Mouse (Mus musculus) bone marrow macrophage, adult 2 months (primary cell): Measurements from ENCODE around the gene Tspo. TPM values are rescaled to one million over a fixed set of nuclear protein-coding genes. Genes with fewer than 3 reads are reported as not detected.

ENCODE experiments used
- H3K27ac ChIP-seq: 2 replicates; pipeline ENCODE4 v1.5.1; 2012; ENCODE audit warnings: low read depth, low read length; ENCODE audit not compliant: insufficient read depth
- H3K4me1 ChIP-seq: 2 replicates; pipeline ENCODE4 v1.6.1; 2012; ENCODE audit warnings: low read length; ENCODE audit not compliant: control insufficient read depth, insufficient read depth
- H3K4me3 ChIP-seq: 2 replicates; pipeline ENCODE4 v1.5.1; 2012; ENCODE audit warnings: mild to moderate bottlenecking, low read length, moderate library complexity; ENCODE audit not compliant: insufficient read depth
- CTCF ChIP-seq: IDR thresholded peaks from 2 replicates; pipeline ENCODE4 v1.5.1; 2012; ENCODE audit warnings: low read depth, mild to moderate bottlenecking, low read length, moderate library complexity
- POLR2A ChIP-seq: IDR thresholded peaks from 2 replicates; pipeline ENCODE4 v1.6.1; 2012; ENCODE audit warnings: mild to moderate bottlenecking, low read depth, low read length, borderline replicate concordance
- polyA plus RNA-seq: library from polyadenylated mRNA; stranded (reverse); fragments of >200 nt; gene quantifications from 2 replicates; pipeline ENCODE4 v1.2.4, GENCODE M21; 2012; ENCODE audit not compliant: missing spikeins, insufficient read depth, insufficient read length

Gene Tspo
- polyA plus RNA-seq, 1 experiment, result 204 TPM

DNA sequence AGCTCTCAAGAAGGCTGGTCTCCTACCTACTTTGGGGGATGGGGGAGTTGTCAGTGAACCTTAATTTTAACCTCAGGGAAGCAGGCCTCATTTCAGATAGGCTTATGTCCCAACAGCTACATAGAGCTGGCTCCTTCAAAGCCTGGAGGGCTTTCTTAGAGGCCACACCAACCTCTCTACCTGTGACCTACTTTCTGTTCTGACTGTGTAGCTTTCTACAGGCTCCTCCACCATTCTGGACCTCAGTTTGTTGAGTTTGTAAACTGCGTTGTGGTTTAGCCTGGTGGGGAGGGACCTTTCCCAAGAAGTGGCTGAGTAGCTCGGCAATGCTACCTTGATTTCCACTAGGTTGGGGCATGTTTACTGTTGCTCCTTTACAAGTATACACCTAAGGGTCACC is 35.6 kb upstream of the Tspo start:
- H3K27ac ChIP-seq, result no peak overlapping the region
- H3K4me1 ChIP-seq, result 0 out of 2 replicates have a peak, but pooled peaks cover 2% of the 10 kb centered on the region
- TF ChIP-seq POLR2A (no peak), CTCF (no peak)
- H3K4me3 ChIP-seq, result no peak overlapping the region

DNA sequence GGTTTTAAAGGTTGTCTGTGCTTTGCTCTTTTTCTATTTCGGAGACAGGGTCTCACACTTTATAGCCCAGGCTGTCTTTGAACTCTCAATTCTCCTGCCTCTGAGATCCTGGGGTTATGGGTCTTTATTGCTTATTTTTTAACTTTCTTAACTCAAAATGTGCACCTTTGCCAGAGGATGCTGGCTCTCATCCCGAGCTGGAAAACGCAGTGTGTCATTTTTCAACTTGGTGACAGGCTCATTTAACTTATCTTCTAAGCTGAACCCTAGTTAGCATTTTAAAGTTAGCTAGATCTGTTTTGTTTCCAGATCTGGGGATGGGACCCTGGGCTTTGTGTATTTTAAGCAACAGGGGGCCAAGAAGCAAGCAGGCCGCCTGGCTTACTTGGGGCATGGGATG is 34.5 kb upstream of the Tspo start:
- peaks cover 4% of the 10 kb centered on the region; the same call in 1 of the 2 replicates for H3K4me1 ChIP-seq
- TF ChIP-seq CTCF (no peak), POLR2A (no peak)
- no peak overlapping the region for H3K4me3 ChIP-seq
- no peak overlapping the region for H3K27ac ChIP-seq

DNA sequence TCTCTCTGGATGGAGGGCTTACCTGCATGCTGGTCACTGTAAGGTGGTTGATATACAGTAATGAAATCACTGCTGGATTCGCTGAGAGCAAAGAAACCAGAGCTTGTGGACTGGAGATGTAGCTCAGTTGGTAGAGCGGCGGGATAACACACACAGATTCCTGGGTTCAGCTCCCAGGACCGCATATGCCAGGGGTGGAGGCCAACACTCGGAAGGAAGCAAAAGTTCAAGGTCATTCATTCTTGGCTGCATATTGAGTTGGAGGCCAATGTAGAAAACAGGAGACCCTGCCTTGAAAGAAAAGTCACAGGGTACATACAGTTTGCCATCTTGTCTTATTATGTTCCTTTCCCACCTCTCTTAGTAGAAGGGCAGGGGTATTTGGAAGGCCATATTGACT is 33.6 kb upstream of the Tspo start:
- Histone ChIP-seq H3K4me1 (peaks cover 11% of the 10 kb centered on the region), H3K27ac (no peak overlapping the region), H3K4me3 (no peak overlapping the region)
- TF ChIP-seq CTCF, result no peak

DNA sequence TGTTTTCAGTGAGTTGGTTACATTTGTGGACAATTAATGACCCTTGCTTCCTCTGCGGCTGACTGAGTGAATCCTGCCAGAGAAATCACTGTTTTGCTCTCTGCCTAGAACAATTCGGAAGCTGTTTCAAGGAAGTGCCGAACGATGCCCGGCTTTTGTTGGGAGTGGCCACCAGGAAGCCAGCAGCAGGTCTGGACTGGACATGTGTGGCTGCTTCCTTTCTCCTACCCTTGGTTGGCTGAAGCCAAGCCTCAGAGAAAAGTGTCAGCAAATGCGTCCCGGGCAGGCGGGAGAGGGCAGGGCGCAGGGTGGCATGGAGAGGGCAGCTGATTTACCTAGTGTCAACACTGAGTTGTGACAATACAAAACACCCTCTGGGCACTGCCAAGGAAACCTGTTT is 33.2 kb upstream of the Tspo start:
- peaks cover 15% of the 10 kb centered on the region for H3K4me1 ChIP-seq
- no peak overlapping the region for H3K27ac ChIP-seq
- TF ChIP-seq CTCF (no peak), POLR2A (no peak)
- H3K4me3 ChIP-seq, result no peak overlapping the region

DNA sequence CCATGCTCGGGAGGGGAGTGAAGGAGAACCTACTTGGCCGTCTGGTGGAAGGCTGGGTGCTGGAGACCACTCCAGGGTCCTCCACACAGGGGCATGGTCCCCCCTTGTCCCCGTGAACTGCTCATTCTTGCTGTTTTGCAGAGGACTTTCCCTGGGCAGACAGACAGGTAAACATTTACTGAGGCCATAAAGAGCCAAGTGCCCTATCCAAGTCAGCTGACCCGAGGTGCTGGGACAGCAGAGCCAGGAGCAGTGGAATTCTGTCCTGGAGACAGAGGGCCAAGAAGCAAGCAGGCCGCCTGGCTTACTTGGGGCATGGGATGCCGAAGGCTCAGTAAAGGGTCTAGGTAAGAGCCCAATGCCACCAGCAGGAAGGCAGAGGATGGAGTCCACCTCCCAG is 32.7 kb upstream of the Tspo start:
- Histone ChIP-seq H3K4me1 (peaks cover 18% of the 10 kb centered on the region), H3K27ac (no peak overlapping the region), H3K4me3 (no peak overlapping the region)
- TF ChIP-seq CTCF (no peak), POLR2A (no peak)

DNA sequence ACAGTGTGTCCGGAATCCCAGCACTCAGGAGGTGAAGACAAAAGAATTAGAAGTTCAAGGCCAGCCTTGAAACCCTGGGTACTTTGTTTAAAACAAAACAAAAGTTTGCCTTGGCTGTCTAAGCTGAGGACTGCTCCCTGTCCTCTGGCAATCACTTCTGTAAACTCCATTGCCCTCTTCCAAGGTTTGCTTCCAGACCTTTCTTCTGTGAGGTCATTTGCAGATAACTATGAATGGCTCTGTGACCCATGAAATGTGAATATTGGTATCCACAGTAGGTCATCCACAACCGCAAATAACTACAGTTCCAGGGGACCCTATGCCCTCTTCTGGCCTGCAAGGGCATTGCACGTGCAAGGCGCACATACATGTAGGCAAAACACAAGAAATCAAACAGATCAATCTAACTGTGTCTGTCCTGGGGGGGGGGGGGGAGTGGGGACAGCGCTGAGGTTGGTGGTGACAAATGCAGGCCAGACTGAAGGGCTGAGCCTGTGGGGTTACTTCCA is 31.4 kb upstream of the Tspo start:
- TF ChIP-seq POLR2A (no peak), CTCF (0 out of 2 replicates have a peak, but pooled peaks have one; percentile 5)
- H3K4me1 ChIP-seq, result peaks cover 24% of the 10 kb centered on the region

DNA sequence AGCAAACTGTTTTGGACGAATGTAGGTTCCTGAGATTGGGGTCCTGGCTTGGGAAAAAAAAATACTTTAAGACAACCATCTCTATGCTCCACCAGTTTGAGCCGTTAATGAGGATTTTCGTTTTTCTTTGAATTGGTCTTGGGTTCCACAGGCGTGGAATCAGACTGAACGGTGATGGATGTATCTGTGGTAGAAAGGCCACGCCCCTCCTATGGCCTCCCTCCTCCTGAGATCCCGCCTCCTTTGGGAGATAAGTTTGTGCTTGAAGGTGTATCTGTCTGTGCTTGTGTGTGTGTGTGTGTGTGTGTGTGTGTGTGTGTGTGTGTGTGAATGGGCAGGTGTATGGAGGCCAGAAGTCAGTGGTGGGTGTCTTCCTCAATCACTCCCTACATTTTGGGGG is 30.8 kb upstream of the Tspo start:
- H3K4me1 ChIP-seq, result peaks cover 24% of the 10 kb centered on the region

More for the DNA sequence above, 31.4 kb upstream of the Tspo start:
- no peak overlapping the region for H3K4me3 ChIP-seq
- H3K27ac ChIP-seq, result no peak overlapping the region

DNA sequence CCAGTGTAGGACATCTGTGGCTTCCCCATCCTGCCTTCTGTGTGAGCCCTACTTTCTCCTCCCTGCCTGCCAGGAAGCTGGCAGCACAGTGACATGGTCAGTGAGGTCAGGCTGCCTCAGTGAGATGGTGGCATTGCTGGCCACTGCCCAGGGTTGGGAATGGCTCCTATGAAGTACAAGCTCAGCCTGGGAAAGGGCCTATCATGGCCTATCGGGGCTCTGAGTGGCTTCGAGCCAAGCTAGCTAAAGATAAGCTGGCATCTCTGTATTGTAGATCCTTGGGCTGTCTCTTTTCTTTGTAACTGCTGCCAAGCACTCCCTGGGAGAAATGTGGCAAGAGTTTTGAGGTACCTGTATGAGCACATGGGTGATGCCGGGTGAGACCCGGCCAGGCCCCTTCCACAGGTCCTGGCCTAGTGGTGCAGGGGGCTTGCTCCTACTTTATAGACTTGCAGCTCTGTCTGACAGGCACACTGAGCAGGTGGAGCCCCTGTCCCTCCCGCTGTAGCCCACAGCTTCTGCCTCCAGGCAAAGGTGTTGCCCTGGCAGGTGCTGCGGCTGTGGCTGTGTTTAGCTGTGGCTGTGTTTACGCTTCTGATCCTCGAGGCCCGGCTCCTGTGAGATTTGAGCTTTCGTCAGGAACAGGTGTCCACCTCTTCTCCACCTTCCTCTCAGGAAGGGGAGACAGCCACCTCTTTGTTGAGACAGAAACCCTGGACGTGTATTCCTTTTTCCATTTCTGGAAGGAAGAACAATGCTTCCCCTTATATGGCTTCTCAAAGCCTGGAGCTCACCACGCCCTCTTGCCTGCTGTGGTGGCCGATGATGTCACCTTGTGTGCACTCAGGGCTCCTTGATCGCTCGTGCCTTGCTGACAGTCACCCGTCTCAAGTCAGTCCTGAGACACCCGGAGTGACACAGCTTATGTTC is 28.2 kb upstream of the Tspo start:
- Histone ChIP-seq H3K4me3 (peak overlapping the region; percentile 5; the same call in 1 of the 2 replicates), H3K27ac (peak overlapping the region; percentile 34), H3K4me1 (peaks cover 39% of the 10 kb centered on the region)
- no peak for TF ChIP-seq POLR2A
- no peak for TF ChIP-seq CTCF

More for the DNA sequence above, 30.8 kb upstream of the Tspo start:
- H3K27ac ChIP-seq, result no peak overlapping the region
- TF ChIP-seq CTCF (no peak), POLR2A (no peak)
- no peak overlapping the region for H3K4me3 ChIP-seq

DNA sequence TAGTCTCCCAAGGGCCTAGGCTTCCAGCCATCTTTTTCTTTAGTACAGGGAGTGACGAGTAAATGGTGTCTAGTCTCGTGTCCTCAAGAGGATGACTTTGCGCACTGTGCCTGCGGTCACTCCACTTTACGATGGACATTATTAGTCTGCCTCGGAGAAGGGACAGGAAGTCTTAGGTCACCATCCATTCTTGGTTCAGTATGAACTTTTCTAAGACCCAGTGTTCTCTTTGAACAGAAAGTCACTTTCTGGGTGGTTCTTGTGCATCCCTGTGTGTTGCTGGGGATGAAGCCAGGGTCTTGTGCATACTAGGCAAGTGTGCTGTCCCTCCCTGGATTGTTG is 27.5 kb upstream of the Tspo start:
- H3K4me3 ChIP-seq, result peak overlapping the region; percentile 5; the same call in 1 of the 2 replicates
- TF ChIP-seq POLR2A, result no peak
- TF ChIP-seq CTCF, result no peak
- H3K27ac ChIP-seq, result peak overlapping the region; percentile 34
- H3K4me1 ChIP-seq, result peaks cover 45% of the 10 kb centered on the region

DNA sequence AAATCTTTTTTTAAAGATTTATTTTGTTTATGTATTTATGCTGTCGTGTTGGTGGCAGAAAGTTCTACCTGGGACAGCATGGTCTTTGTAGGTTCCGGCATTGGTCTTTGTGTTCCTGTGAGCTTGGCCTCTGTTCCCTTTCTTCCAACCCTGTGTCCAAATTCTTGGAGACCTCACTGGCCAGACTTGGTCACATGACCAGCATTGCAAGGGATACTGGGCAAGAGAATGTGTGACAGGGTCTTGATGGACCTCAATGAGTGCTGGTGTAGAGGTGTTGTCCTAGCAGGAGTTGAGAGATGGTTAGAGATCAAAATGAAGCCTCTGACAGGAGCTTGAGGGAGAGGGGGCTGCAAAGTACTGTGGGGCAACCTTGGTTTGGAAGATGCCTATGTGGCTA is 24.5 kb upstream of the Tspo start:
- H3K4me1 ChIP-seq, result peaks cover 44% of the 10 kb centered on the region
- no peak overlapping the region for H3K4me3 ChIP-seq
- TF ChIP-seq CTCF (no peak), POLR2A (no peak)
- H3K27ac ChIP-seq, result no peak overlapping the region

DNA sequence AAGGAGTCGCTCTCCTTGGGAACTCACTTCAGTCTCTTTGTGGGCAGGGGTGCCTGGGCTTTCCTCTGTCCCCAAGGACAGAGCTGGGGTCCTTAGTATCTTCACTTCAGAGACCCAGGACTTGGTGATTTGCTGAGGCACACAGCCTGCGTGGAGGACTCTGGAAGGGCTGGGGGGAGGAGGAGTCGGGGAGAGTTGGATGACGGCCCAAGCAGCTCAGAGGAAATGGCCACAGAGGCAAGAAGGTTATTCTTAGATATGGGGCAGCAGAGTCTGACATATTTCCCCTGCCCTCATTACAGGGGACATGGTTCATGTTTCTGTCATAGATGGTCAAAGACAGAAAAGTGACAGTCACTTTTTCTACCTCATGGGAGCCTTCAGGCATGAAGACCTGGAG is 23.5 kb upstream of the Tspo start:
- H3K4me3 ChIP-seq, result no peak overlapping the region
- peaks cover 35% of the 10 kb centered on the region for H3K4me1 ChIP-seq
- H3K27ac ChIP-seq, result peak overlapping the region; percentile 39; the same call in 1 of the 2 replicates
- TF ChIP-seq CTCF (no peak), POLR2A (no peak)
